Mouse (Mus musculus) spleen, adult 2 months (tissue): ENCODE measurements around the gene Slc45a1.

ENCODE experiments used
- CTCF ChIP-seq: fragments of 200-500 bp; IDR thresholded peaks from 2 replicates; pipeline ENCODE4 v1.5.1; 2011; ENCODE audit warnings: mild to moderate bottlenecking, inconsistent platforms; ENCODE audit not compliant: insufficient read depth, insufficient read length, insufficient replicate concordance; ENCODE audit errors: extremely low read depth
- POLR2A ChIP-seq: fragments of 200-500 bp; IDR thresholded peaks from 2 replicates; pipeline ENCODE4 v1.6.1; 2011; ENCODE audit warnings: low read depth, low read length, inconsistent platforms

DNA sequence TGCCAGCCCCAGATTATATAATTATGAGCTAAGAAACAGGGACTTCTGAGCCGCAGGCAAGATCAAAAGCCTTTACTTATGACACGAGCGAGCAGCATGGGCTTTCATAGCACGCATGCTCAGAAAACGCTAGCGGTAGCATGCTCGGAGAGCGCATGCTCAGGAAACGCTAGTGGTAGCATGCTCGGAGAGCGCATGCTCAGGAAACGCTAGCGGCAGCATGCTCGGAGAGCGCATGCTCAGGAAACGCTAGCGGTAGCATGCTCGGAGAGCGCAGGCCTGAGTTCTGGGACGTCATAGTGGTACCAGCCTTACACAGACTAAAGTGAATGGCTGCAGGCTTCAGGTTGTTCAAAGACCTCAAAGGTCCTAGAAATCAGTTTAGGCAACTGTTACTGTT, 26.8 kb upstream of the Slc45a1 start:
- TF ChIP-seq POLR2A (no peak), CTCF (no peak)
